Mouse (Mus musculus): ENCODE data around the gene Neurog2. TPM values are rescaled to one million over a fixed set of nuclear protein-coding genes. Genes with fewer than 3 reads are reported as not detected.

The Neurog2 gene
- 0.12 TPM in 2 replicates for polyA plus RNA-seq (2012; rRNA removed)

DNA sequence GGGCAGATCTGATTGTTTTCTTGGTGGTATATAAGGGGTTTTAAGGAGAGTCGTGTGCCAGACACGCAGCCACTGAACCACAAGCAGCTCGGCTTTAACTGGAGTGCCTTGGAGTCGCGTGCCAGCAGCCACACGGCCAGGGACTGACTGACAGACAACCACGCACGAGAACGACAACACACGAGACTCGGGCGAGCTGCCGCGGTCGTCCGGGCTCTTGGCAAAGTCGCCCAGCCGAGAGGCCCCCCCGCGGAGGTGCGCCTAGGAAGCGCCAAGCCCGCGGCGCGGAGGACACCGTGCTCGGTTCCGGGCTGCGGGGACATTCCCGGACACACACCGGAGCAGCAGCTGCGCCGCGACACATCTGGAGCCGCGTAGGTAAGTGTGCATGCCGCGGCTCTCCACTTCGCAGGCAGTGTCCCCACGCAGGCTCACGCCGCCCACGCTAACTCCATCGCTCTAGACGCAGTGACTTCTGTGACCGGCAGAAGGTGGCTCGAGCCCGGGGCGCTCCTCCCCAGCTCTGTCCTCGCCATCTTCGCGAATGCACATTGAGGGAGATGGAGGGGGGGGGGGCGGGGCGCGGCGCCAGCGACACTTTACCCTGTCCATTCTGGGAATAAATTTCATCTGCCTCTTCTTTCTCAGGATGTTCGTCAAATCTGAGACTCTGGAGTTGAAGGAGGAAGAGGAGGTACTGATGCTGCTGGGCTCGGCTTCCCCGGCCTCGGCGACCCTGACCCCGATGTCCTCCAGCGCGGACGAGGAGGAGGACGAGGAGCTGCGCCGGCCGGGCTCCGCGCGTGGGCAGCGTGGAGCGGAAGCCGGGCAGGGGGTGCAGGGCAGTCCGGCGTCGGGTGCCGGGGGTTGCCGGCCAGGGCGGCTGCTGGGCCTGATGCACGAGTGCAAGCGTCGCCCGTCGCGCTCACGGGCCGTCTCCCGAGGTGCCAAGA is at the start of gene Neurog2:
Gene Neurog2 (plus strand): TSS at position 56 of the 953 bp plus-strand sequence.
- peaks cover 8% of the 10 kb centered on the region for H3K27me3 ChIP-seq (ENCODE audit: control insufficient read depth, insufficient read depth, low read length)
- H3K36me3 ChIP-seq (ENCODE audit: control insufficient read depth, insufficient read depth, low read length), result no peaks in the 10 kb centered on the region
- H3K4me3 ChIP-seq (ENCODE audit: control insufficient read depth, low read depth, low read length), result peak within 1 kb of the TSS; percentile 76
- no peak for TF ChIP-seq POLR2A (IDR thresholded peaks at IDR 0.05; ENCODE audit: control insufficient read depth, low read depth, low read length)
- TF ChIP-seq CTCF (IDR thresholded peaks at IDR 0.05; ENCODE audit: control insufficient read depth, insufficient read depth, insufficient replicate concordance, low read depth, low read length), result 0 out of 2 replicates have a peak, but pooled peaks have one; percentile 5
- H3K27ac ChIP-seq (ENCODE audit: control insufficient read depth, insufficient read depth, low read depth, low read length), result no peak within 1 kb of the TSS
- H3K4me1 ChIP-seq (ENCODE audit: control insufficient read depth, insufficient read depth, low read length), result peaks cover 16% of the 10 kb centered on the region

DNA sequence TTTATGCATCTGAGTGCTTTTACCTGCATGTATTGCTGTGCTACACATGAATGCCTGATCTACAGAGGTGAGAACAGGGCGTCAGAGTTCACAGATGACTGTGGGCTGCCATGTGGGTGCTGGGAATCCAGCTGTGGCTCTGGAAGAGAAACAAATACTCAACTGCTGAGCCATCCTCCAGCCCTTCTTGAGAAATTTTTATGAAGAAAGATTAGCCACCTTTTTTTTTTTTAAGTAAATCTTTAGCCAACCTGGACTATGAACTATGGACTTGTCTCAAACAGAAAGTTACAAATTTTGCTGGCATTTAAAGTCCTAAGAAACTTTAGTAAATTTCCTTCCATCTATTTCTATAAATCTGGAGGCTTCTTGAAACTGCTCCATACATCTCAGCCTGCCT is 35.8 kb upstream of the Neurog2 start:
- Histone ChIP-seq H3K4me3 (ENCODE audit: control insufficient read depth, low read depth, low read length) (no peak overlapping the region), H3K27ac (ENCODE audit: control insufficient read depth, insufficient read depth, low read depth, low read length) (no peak overlapping the region), H3K36me3 (ENCODE audit: control insufficient read depth, insufficient read depth, low read length) (no peaks in the 10 kb centered on the region; the same call in 1 of the 2 replicates), H3K27me3 (ENCODE audit: control insufficient read depth, insufficient read depth, low read length) (no peaks in the 10 kb centered on the region), H3K4me1 (ENCODE audit: control insufficient read depth, insufficient read depth, low read length) (no peaks in the 10 kb centered on the region)
- TF ChIP-seq POLR2A (IDR thresholded peaks at IDR 0.05; ENCODE audit: control insufficient read depth, low read depth, low read length) (no peak), CTCF (IDR thresholded peaks at IDR 0.05; ENCODE audit: control insufficient read depth, insufficient read depth, insufficient replicate concordance, low read depth, low read length) (no peak)

GRCm38 (mm10) chr3:127608109-127608508 is 24.8 kb upstream of the Neurog2 start:
- H3K36me3 ChIP-seq (ENCODE audit: control insufficient read depth, insufficient read depth, low read length), result peaks cover 2% of the 10 kb centered on the region
- no peak for TF ChIP-seq POLR2A (IDR thresholded peaks at IDR 0.05; ENCODE audit: control insufficient read depth, low read depth, low read length)
- TF ChIP-seq CTCF (IDR thresholded peaks at IDR 0.05; ENCODE audit: control insufficient read depth, insufficient read depth, insufficient replicate concordance, low read depth, low read length), result no peak

DNA sequence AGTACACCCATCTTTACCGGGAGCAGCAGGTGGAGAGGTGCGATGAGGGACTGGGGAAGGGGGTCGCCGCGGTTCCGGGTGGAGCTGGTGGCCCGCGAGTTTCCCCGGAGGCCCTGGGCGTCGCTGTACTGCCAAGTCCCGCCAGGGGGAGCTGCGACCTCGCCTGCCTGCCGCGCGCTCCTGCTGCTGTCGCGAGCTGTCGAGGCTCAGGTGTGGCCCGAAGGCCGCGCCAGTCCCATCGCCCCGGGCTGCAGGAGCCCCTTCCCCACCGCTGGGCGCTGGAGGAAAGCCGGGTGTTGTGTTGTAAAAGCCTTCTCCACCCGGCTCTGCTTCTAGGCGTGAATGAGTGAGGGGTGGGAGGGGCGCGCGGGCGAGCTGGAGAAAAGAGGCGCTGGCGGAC is 7.6 kb upstream of the Neurog2 start:
- no peak overlapping the region for H3K27ac ChIP-seq (ENCODE audit: control insufficient read depth, insufficient read depth, low read depth, low read length)
- H3K4me1 ChIP-seq (ENCODE audit: control insufficient read depth, insufficient read depth, low read length), result peaks cover 9% of the 10 kb centered on the region

More at GRCm38 (mm10) chr3:127608109-127608508, 24.8 kb upstream of the Neurog2 start:
- H3K4me1 ChIP-seq (ENCODE audit: control insufficient read depth, insufficient read depth, low read length), result no peaks in the 10 kb centered on the region
- H3K4me3 ChIP-seq (ENCODE audit: control insufficient read depth, low read depth, low read length), result no peak overlapping the region
- no peaks in the 10 kb centered on the region for H3K27me3 ChIP-seq (ENCODE audit: control insufficient read depth, insufficient read depth, low read length)
- no peak overlapping the region for H3K27ac ChIP-seq (ENCODE audit: control insufficient read depth, insufficient read depth, low read depth, low read length)

GRCm38 (mm10) chr3:127625701-127626399 is 7.1 kb upstream of the Neurog2 start:
- H3K36me3 ChIP-seq (ENCODE audit: control insufficient read depth, insufficient read depth, low read length), result no peaks in the 10 kb centered on the region
- TF ChIP-seq POLR2A (IDR thresholded peaks at IDR 0.05; ENCODE audit: control insufficient read depth, low read depth, low read length) (no peak), CTCF (IDR thresholded peaks at IDR 0.05; ENCODE audit: control insufficient read depth, insufficient read depth, insufficient replicate concordance, low read depth, low read length) (no peak)
- peaks cover 9% of the 10 kb centered on the region for H3K4me1 ChIP-seq (ENCODE audit: control insufficient read depth, insufficient read depth, low read length)
- H3K4me3 ChIP-seq (ENCODE audit: control insufficient read depth, low read depth, low read length), result no peak overlapping the region; the same call in 1 of the 2 replicates
- peaks cover 10% of the 10 kb centered on the region for H3K27me3 ChIP-seq (ENCODE audit: control insufficient read depth, insufficient read depth, low read length)
- no peak overlapping the region for H3K27ac ChIP-seq (ENCODE audit: control insufficient read depth, insufficient read depth, low read depth, low read length)

More for the DNA sequence above, 7.6 kb upstream of the Neurog2 start:
- peaks cover 10% of the 10 kb centered on the region for H3K27me3 ChIP-seq (ENCODE audit: control insufficient read depth, insufficient read depth, low read length)
- H3K36me3 ChIP-seq (ENCODE audit: control insufficient read depth, insufficient read depth, low read length), result no peaks in the 10 kb centered on the region
- H3K4me3 ChIP-seq (ENCODE audit: control insufficient read depth, low read depth, low read length), result peak overlapping the region; percentile 20
- TF ChIP-seq POLR2A (IDR thresholded peaks at IDR 0.05; ENCODE audit: control insufficient read depth, low read depth, low read length), result no peak
- TF ChIP-seq CTCF (IDR thresholded peaks at IDR 0.05; ENCODE audit: control insufficient read depth, insufficient read depth, insufficient replicate concordance, low read depth, low read length), result peak; percentile 90

GRCm38 (mm10) chr3:127626524-127626923 is 6.4 kb upstream of the Neurog2 start:
- Histone ChIP-seq H3K36me3 (ENCODE audit: control insufficient read depth, insufficient read depth, low read length) (no peaks in the 10 kb centered on the region), H3K27me3 (ENCODE audit: control insufficient read depth, insufficient read depth, low read length) (peaks cover 11% of the 10 kb centered on the region), H3K27ac (ENCODE audit: control insufficient read depth, insufficient read depth, low read depth, low read length) (no peak overlapping the region), H3K4me3 (ENCODE audit: control insufficient read depth, low read depth, low read length) (no peak overlapping the region), H3K4me1 (ENCODE audit: control insufficient read depth, insufficient read depth, low read length) (peaks cover 9% of the 10 kb centered on the region)
- TF ChIP-seq CTCF (IDR thresholded peaks at IDR 0.05; ENCODE audit: control insufficient read depth, insufficient read depth, insufficient replicate concordance, low read depth, low read length) (no peak), POLR2A (IDR thresholded peaks at IDR 0.05; ENCODE audit: control insufficient read depth, low read depth, low read length) (no peak)

Data from testis, adult 2 months (tissue).